Mouse (Mus musculus) lung, adult 2 months (tissue): ENCODE results near the gene Gm14597.

Experiments
- CTCF ChIP-seq: fragments of 200-500 bp; IDR thresholded peaks from 2 replicates; pipeline ENCODE4 v1.5.1; 2011; ENCODE audit warnings: mild to moderate bottlenecking, low read length, control low read depth; ENCODE audit not compliant: insufficient read depth
- POLR2A ChIP-seq: fragments of 200-500 bp; IDR thresholded peaks from 2 replicates; pipeline ENCODE4 v1.6.1; 2011; ENCODE audit warnings: low read depth, mild to moderate bottlenecking, control low read depth, low read length, borderline replicate concordance; ENCODE audit errors: extremely low read depth

GRCm38 (mm10) chrX:53608122-53608813, 511 bp downstream of the Gm14597 start:
- TF ChIP-seq CTCF (no peak), POLR2A (no peak)
